Mouse (Mus musculus) midbrain, embryonic 12.5 days (tissue): ENCODE measurements at regions not wholly inside any gene's neighbourhood (a gene's known extent, or its start where the extent isn't known, plus 50 kb on each side); places are given as distances from the start of the nearest gene placed in this dataset.
"Not testable (repeated sequence)": the region's sequence is repeated elsewhere in the genome, so short reads cannot be mapped to it uniquely, and the experiment has no call there.

Experiments
- ATAC-seq: fragments of 200-750 bp; cut with Nextera tagmentation; 2 replicates; pipeline ENCODE4 v1.8.0; 2017; ENCODE audit warnings: low read depth, moderate TSS enrichment, moderate library complexity; ENCODE audit not compliant: low FRiP score
- H3K27ac ChIP-seq: fragments of 300-500 bp; sonication (generic); replicated peaks from 2 replicates; pipeline ENCODE4 v1.5.1; 2016; ENCODE audit warnings: mild to moderate bottlenecking
- H3K27me3 ChIP-seq: fragments of 300-500 bp; sonication (generic); 2 replicates; pipeline ENCODE4 v1.6.1; 2016; ENCODE audit warnings: mild to moderate bottlenecking
- H3K36me3 ChIP-seq: fragments of 300-500 bp; sonication (generic); 2 replicates; pipeline ENCODE4 v1.6.1; 2016
- H3K4me1 ChIP-seq: fragments of 300-500 bp; sonication (generic); 2 replicates; pipeline ENCODE4 v1.6.1; 2016
- H3K4me2 ChIP-seq: fragments of 300-500 bp; sonication (generic); replicated peaks from 2 replicates; pipeline ENCODE4 v1.6.1; 2016; ENCODE audit warnings: mild to moderate bottlenecking, moderate library complexity
- H3K4me3 ChIP-seq: fragments of 300-500 bp; sonication (generic); 2 replicates; pipeline ENCODE4 v1.5.1; 2016; ENCODE audit warnings: mild to moderate bottlenecking
- H3K9ac ChIP-seq: fragments of 300-500 bp; sonication (generic); replicated peaks from 2 replicates; pipeline ENCODE4 v1.6.1; 2016; ENCODE audit warnings: mild to moderate bottlenecking, moderate library complexity
- H3K9me3 ChIP-seq: fragments of 300-500 bp; sonication (generic); 2 replicates; pipeline ENCODE4 v1.6.1; 2016; ENCODE audit warnings: mild to moderate bottlenecking
- WGBS: fragments of 180-500 bp; shearing (Covaris S2); methylation state at CpG from one replicate; pipeline ENCODE4 v1.1.7; 2016; 5-methylcytosine and 5-hydroxymethylcytosine counted together

GRCm38 (mm10) chr12:5753831-5754230 lies 378.3 kb upstream of the Klhl29 start:
- Histone ChIP-seq H3K27me3 (no peaks in the 10 kb centered on the region), H3K27ac (no peak overlapping the region), H3K36me3 (no peaks in the 10 kb centered on the region), H3K4me3 (no peak overlapping the region), H3K9me3 (no peaks in the 10 kb centered on the region), H3K4me1 (no peaks in the 10 kb centered on the region), H3K9ac (no peak overlapping the region), H3K4me2 (no peak overlapping the region)
- ATAC-seq: no peak
- 83% methylated on average over 1 of the region's 1 CpGs for WGBS

- H3K4me2 ChIP-seq: no peak overlapping the region
- no peaks in the 10 kb centered on the region for H3K4me1 ChIP-seq
- no peak overlapping the region for H3K9ac ChIP-seq
- ATAC-seq: no peak
- H3K9me3 ChIP-seq: no peaks in the 10 kb centered on the region
- WGBS: 90% methylated on average over 2 of the region's 2 CpGs
- H3K4me3 ChIP-seq: no peak overlapping the region
- no peaks in the 10 kb centered on the region for H3K27me3 ChIP-seq
- no peaks in the 10 kb centered on the region for H3K36me3 ChIP-seq
- H3K27ac ChIP-seq: no peak overlapping the region
These were observed 368.7 kb upstream of the Klhl29 start for GRCm38 (mm10) chr12:5744086-5744709.

- Histone ChIP-seq H3K4me3 (no peak overlapping the region), H3K9me3 (no peaks in the 10 kb centered on the region), H3K9ac (no peak overlapping the region), H3K4me1 (no peaks in the 10 kb centered on the region), H3K36me3 (no peaks in the 10 kb centered on the region), H3K27me3 (no peaks in the 10 kb centered on the region), H3K4me2 (no peak overlapping the region), H3K27ac (no peak overlapping the region)
- 68% methylated on average over 1 of the region's 1 CpGs for WGBS
- no peak for ATAC-seq
These were observed 360.6 kb upstream of the Klhl29 start for GRCm38 (mm10) chr12:5736066-5736465.

- H3K4me1 ChIP-seq: no peaks in the 10 kb centered on the region
- H3K9me3 ChIP-seq: no peaks in the 10 kb centered on the region
- H3K9ac ChIP-seq: no peak overlapping the region
- H3K36me3 ChIP-seq: no peaks in the 10 kb centered on the region
- H3K27ac ChIP-seq: no peak overlapping the region
- H3K4me2 ChIP-seq: no peak overlapping the region
- WGBS: 88% methylated on average over 3 of the region's 3 CpGs
- H3K27me3 ChIP-seq: no peaks in the 10 kb centered on the region
- no peak for ATAC-seq
- no peak overlapping the region for H3K4me3 ChIP-seq
These were observed 359.4 kb upstream of the Klhl29 start for GRCm38 (mm10) chr12:5734902-5735301.

GRCm38 (mm10) chr12:5723113-5723512 lies 347.6 kb upstream of the Klhl29 start:
- Histone ChIP-seq H3K4me2 (no peak overlapping the region), H3K27me3 (no peaks in the 10 kb centered on the region), H3K36me3 (no peaks in the 10 kb centered on the region), H3K4me3 (no peak overlapping the region), H3K4me1 (no peaks in the 10 kb centered on the region), H3K27ac (no peak overlapping the region), H3K9ac (no peak overlapping the region), H3K9me3 (no peaks in the 10 kb centered on the region)
- 86% methylated on average over 1 of the region's 1 CpGs for WGBS
- ATAC-seq: no peak

- not testable (repeated sequence) for H3K9me3 ChIP-seq, H3K36me3 ChIP-seq, H3K27me3 ChIP-seq, H3K4me3 ChIP-seq, ATAC-seq, H3K4me1 ChIP-seq, H3K27ac ChIP-seq, H3K9ac ChIP-seq, H3K4me2 ChIP-seq
These were observed 342.0 kb upstream of the Klhl29 start for GRCm38 (mm10) chr12:5717527-5717926.

- Histone ChIP-seq H3K4me2 (no peak overlapping the region), H3K27me3 (no peaks in the 10 kb centered on the region), H3K36me3 (no peaks in the 10 kb centered on the region), H3K9ac (no peak overlapping the region), H3K4me3 (no peak overlapping the region), H3K4me1 (no peaks in the 10 kb centered on the region), H3K9me3 (no peaks in the 10 kb centered on the region), H3K27ac (no peak overlapping the region)
- 77% methylated on average over 8 of the region's 8 CpGs for WGBS
- no peak for ATAC-seq
These were observed 323.4 kb upstream of the Klhl29 start for GRCm38 (mm10) chr12:5698778-5699454.

- Histone ChIP-seq H3K36me3 (no peaks in the 10 kb centered on the region), H3K9me3 (no peaks in the 10 kb centered on the region), H3K4me1 (no peaks in the 10 kb centered on the region), H3K4me3 (no peak overlapping the region), H3K4me2 (no peak overlapping the region), H3K9ac (no peak overlapping the region), H3K27me3 (no peaks in the 10 kb centered on the region), H3K27ac (no peak overlapping the region)
- WGBS: 79% methylated on average over 5 of the region's 5 CpGs
- no peak for ATAC-seq
These were observed 306.7 kb upstream of the Klhl29 start for GRCm38 (mm10) chr12:5682182-5682581.

GRCm38 (mm10) chr12:5678126-5678525 lies 302.6 kb upstream of the Klhl29 start:
- not testable (repeated sequence) for H3K27me3 ChIP-seq, ATAC-seq, H3K9ac ChIP-seq, H3K36me3 ChIP-seq, H3K4me2 ChIP-seq, H3K27ac ChIP-seq, H3K4me1 ChIP-seq, H3K4me3 ChIP-seq, H3K9me3 ChIP-seq
- 94% methylated on average over 8 of the region's 8 CpGs for WGBS

GRCm38 (mm10) chr12:5668486-5668885 lies 293.0 kb upstream of the Klhl29 start:
- no peak overlapping the region for H3K4me3 ChIP-seq
- no peaks in the 10 kb centered on the region for H3K9me3 ChIP-seq
- H3K27me3 ChIP-seq: no peaks in the 10 kb centered on the region
- no peak overlapping the region for H3K4me2 ChIP-seq
- H3K9ac ChIP-seq: no peak overlapping the region
- H3K27ac ChIP-seq: no peak overlapping the region
- no peaks in the 10 kb centered on the region for H3K4me1 ChIP-seq
- H3K36me3 ChIP-seq: no peaks in the 10 kb centered on the region
- ATAC-seq: no peak
- 89% methylated on average over 3 of the region's 3 CpGs for WGBS

- Histone ChIP-seq H3K4me2 (no peak overlapping the region), H3K4me3 (no peak overlapping the region), H3K27ac (no peak overlapping the region), H3K9me3 (no peaks in the 10 kb centered on the region), H3K36me3 (no peaks in the 10 kb centered on the region), H3K4me1 (no peaks in the 10 kb centered on the region), H3K27me3 (no peaks in the 10 kb centered on the region), H3K9ac (no peak overlapping the region)
- WGBS: 87% methylated on average over 9 of the region's 9 CpGs
- no peak for ATAC-seq
These were observed 262.2 kb upstream of the Klhl29 start for GRCm38 (mm10) chr12:5637571-5638275.

- Histone ChIP-seq H3K9ac (no peak overlapping the region), H3K4me1 (no peaks in the 10 kb centered on the region), H3K27me3 (no peaks in the 10 kb centered on the region), H3K4me3 (no peak overlapping the region), H3K4me2 (no peak overlapping the region), H3K9me3 (no peaks in the 10 kb centered on the region), H3K27ac (no peak overlapping the region), H3K36me3 (no peaks in the 10 kb centered on the region)
- WGBS: 80% methylated on average over 3 of the region's 3 CpGs
- ATAC-seq: no peak
These were observed 258.5 kb upstream of the Klhl29 start for GRCm38 (mm10) chr12:5633971-5634370.
